Mouse (Mus musculus): ENCODE measurements around the gene Kcnj6. TPM values are rescaled to one million over a fixed set of nuclear protein-coding genes. Genes with fewer than 3 reads are reported as not detected.

The Kcnj6 gene
- 0.09 TPM in 1 of 2 replicates, not detected in the other for polyA plus RNA-seq (2015; fragmentation: Nextera tagmentation; extraction: Ambion mirVana)

- Histone ChIP-seq H3K9me3 (ENCODE audit: low read length) (no peaks in the 10 kb centered on the region), H3K27me3 (ENCODE audit: insufficient read depth, low read length) (peaks cover 29% of the 10 kb centered on the region), H3K4me3 (ENCODE audit: low read length) (peak within 1 kb of the TSS; percentile 9; the same call in 1 of the 2 replicates), H3K4me1 (ENCODE audit: insufficient read depth, low read length) (no peaks in the 10 kb centered on the region), H3K9ac (replicated peaks; ENCODE audit: low read length) (no peak within 1 kb of the TSS), H3K27ac (ENCODE audit: low read length) (no peak within 1 kb of the TSS), H3K4me2 (replicated peaks; ENCODE audit: low read depth, low read length) (peak within 1 kb of the TSS; percentile 32), H3K36me3 (ENCODE audit: insufficient read depth, low read length) (no peaks in the 10 kb centered on the region)
- WGBS = 1% methylated on average over 43 of the region's 43 CpGs
- no peak for ATAC-seq (ENCODE audit: low FRiP score, low TSS enrichment)
Observed at GRCm38 (mm10) chr16:94997340-94997849, at the start of gene Kcnj6. Gene Kcnj6, minus strand, starts transcription at chr16:94997701.

GRCm38 (mm10) chr16:95009937-95010336, 12.4 kb upstream of the Kcnj6 start:
- Histone ChIP-seq H3K9ac (replicated peaks; ENCODE audit: low read length) (no peak overlapping the region), H3K4me1 (ENCODE audit: insufficient read depth, low read length) (no peaks in the 10 kb centered on the region), H3K9me3 (ENCODE audit: low read length) (no peaks in the 10 kb centered on the region), H3K36me3 (ENCODE audit: insufficient read depth, low read length) (no peaks in the 10 kb centered on the region), H3K4me3 (ENCODE audit: low read length) (no peak overlapping the region), H3K27me3 (ENCODE audit: insufficient read depth, low read length) (no peaks in the 10 kb centered on the region), H3K4me2 (replicated peaks; ENCODE audit: low read depth, low read length) (no peak overlapping the region), H3K27ac (ENCODE audit: low read length) (no peak overlapping the region)
- WGBS = 82% methylated on average over 3 of the region's 3 CpGs
- no peak for ATAC-seq (ENCODE audit: low FRiP score, low TSS enrichment)

- no peak for ATAC-seq (ENCODE audit: low FRiP score, low TSS enrichment)
- WGBS = 28% methylated on average over 8 of the region's 8 CpGs
- Histone ChIP-seq H3K4me2 (replicated peaks; ENCODE audit: low read depth, low read length) (no peak overlapping the region), H3K4me1 (ENCODE audit: insufficient read depth, low read length) (no peaks in the 10 kb centered on the region), H3K9ac (replicated peaks; ENCODE audit: low read length) (no peak overlapping the region), H3K27me3 (ENCODE audit: insufficient read depth, low read length) (no peaks in the 10 kb centered on the region), H3K36me3 (ENCODE audit: insufficient read depth, low read length) (no peaks in the 10 kb centered on the region), H3K4me3 (ENCODE audit: low read length) (no peak overlapping the region), H3K27ac (ENCODE audit: low read length) (no peak overlapping the region), H3K9me3 (ENCODE audit: low read length) (no peaks in the 10 kb centered on the region)
Observed at GRCm38 (mm10) chr16:95004599-95004998, 7.1 kb upstream of the Kcnj6 start.

- WGBS = 58% methylated on average over 5 of the region's 5 CpGs
- no peak for ATAC-seq (ENCODE audit: low FRiP score, low TSS enrichment)
- Histone ChIP-seq H3K27ac (ENCODE audit: low read length) (no peak overlapping the region), H3K4me2 (replicated peaks; ENCODE audit: low read depth, low read length) (no peak overlapping the region), H3K36me3 (ENCODE audit: insufficient read depth, low read length) (no peaks in the 10 kb centered on the region), H3K4me1 (ENCODE audit: insufficient read depth, low read length) (no peaks in the 10 kb centered on the region), H3K27me3 (ENCODE audit: insufficient read depth, low read length) (peaks cover 29% of the 10 kb centered on the region), H3K9me3 (ENCODE audit: low read length) (no peaks in the 10 kb centered on the region), H3K9ac (replicated peaks; ENCODE audit: low read length) (no peak overlapping the region), H3K4me3 (ENCODE audit: low read length) (no peak overlapping the region)
Observed at GRCm38 (mm10) chr16:94999551-94999950, 2.0 kb upstream of the Kcnj6 start.

- 74% methylated on average over 3 of the region's 3 CpGs for WGBS
- ATAC-seq (ENCODE audit: low FRiP score, low TSS enrichment) = no peak
- no peaks in the 10 kb centered on the region for H3K4me1 ChIP-seq (ENCODE audit: insufficient read depth, low read length)
Observed at GRCm38 (mm10) chr16:94999019-94999418, 1.5 kb upstream of the Kcnj6 start.

GRCm38 (mm10) chr16:94996791-94997281, 665 bp downstream of the Kcnj6 start:
- Histone ChIP-seq H3K4me1 (ENCODE audit: insufficient read depth, low read length) (no peaks in the 10 kb centered on the region), H3K27me3 (ENCODE audit: insufficient read depth, low read length) (peaks cover 29% of the 10 kb centered on the region), H3K9ac (replicated peaks; ENCODE audit: low read length) (no peak overlapping the region), H3K4me2 (replicated peaks; ENCODE audit: low read depth, low read length) (no peak overlapping the region), H3K27ac (ENCODE audit: low read length) (no peak overlapping the region), H3K4me3 (ENCODE audit: low read length) (no peak overlapping the region), H3K9me3 (ENCODE audit: low read length) (no peaks in the 10 kb centered on the region), H3K36me3 (ENCODE audit: insufficient read depth, low read length) (no peaks in the 10 kb centered on the region)
- ATAC-seq (ENCODE audit: low FRiP score, low TSS enrichment) = no peak
- WGBS = 10% methylated on average over 16 of the region's 16 CpGs

More at GRCm38 (mm10) chr16:94999019-94999418, 1.5 kb upstream of the Kcnj6 start:
- no peaks in the 10 kb centered on the region for H3K36me3 ChIP-seq (ENCODE audit: insufficient read depth, low read length)
- no peak overlapping the region for H3K27ac ChIP-seq (ENCODE audit: low read length)
- no peak overlapping the region for H3K4me2 ChIP-seq (replicated peaks; ENCODE audit: low read depth, low read length)
- H3K27me3 ChIP-seq (ENCODE audit: insufficient read depth, low read length) = peaks cover 29% of the 10 kb centered on the region
- no peaks in the 10 kb centered on the region for H3K9me3 ChIP-seq (ENCODE audit: low read length)
- no peak overlapping the region for H3K4me3 ChIP-seq (ENCODE audit: low read length)
- H3K9ac ChIP-seq (replicated peaks; ENCODE audit: low read length) = no peak overlapping the region

GRCm38 (mm10) chr16:94995542-94996131, 1.9 kb downstream of the Kcnj6 start:
- Histone ChIP-seq H3K27me3 (ENCODE audit: insufficient read depth, low read length) (peaks cover 29% of the 10 kb centered on the region), H3K4me1 (ENCODE audit: insufficient read depth, low read length) (no peaks in the 10 kb centered on the region), H3K27ac (ENCODE audit: low read length) (no peak overlapping the region), H3K36me3 (ENCODE audit: insufficient read depth, low read length) (no peaks in the 10 kb centered on the region), H3K9ac (replicated peaks; ENCODE audit: low read length) (no peak overlapping the region), H3K9me3 (ENCODE audit: low read length) (no peaks in the 10 kb centered on the region), H3K4me3 (ENCODE audit: low read length) (no peak overlapping the region), H3K4me2 (replicated peaks; ENCODE audit: low read depth, low read length) (no peak overlapping the region)
- ATAC-seq (ENCODE audit: low FRiP score, low TSS enrichment) = no peak
- WGBS = 10% methylated on average over 13 of the region's 13 CpGs

GRCm38 (mm10) chr16:94994924-94995323, 2.6 kb downstream of the Kcnj6 start:
- Histone ChIP-seq H3K9me3 (ENCODE audit: low read length) (no peaks in the 10 kb centered on the region), H3K4me1 (ENCODE audit: insufficient read depth, low read length) (no peaks in the 10 kb centered on the region), H3K27me3 (ENCODE audit: insufficient read depth, low read length) (peaks cover 29% of the 10 kb centered on the region), H3K4me2 (replicated peaks; ENCODE audit: low read depth, low read length) (no peak overlapping the region), H3K27ac (ENCODE audit: low read length) (no peak overlapping the region), H3K4me3 (ENCODE audit: low read length) (no peak overlapping the region), H3K9ac (replicated peaks; ENCODE audit: low read length) (no peak overlapping the region), H3K36me3 (ENCODE audit: insufficient read depth, low read length) (no peaks in the 10 kb centered on the region)
- ATAC-seq (ENCODE audit: low FRiP score, low TSS enrichment) = no peak
- 55% methylated on average over 4 of the region's 4 CpGs for WGBS

GRCm38 (mm10) chr16:94994148-94994547, 3.4 kb downstream of the Kcnj6 start:
- 80% methylated on average over 3 of the region's 3 CpGs for WGBS
- no peak overlapping the region for H3K4me3 ChIP-seq (ENCODE audit: low read length)
- H3K36me3 ChIP-seq (ENCODE audit: insufficient read depth, low read length) = no peaks in the 10 kb centered on the region
- H3K9me3 ChIP-seq (ENCODE audit: low read length) = no peaks in the 10 kb centered on the region
- no peak for ATAC-seq (ENCODE audit: low FRiP score, low TSS enrichment)
- H3K27ac ChIP-seq (ENCODE audit: low read length) = no peak overlapping the region
- no peaks in the 10 kb centered on the region for H3K4me1 ChIP-seq (ENCODE audit: insufficient read depth, low read length)
- peaks cover 26% of the 10 kb centered on the region for H3K27me3 ChIP-seq (ENCODE audit: insufficient read depth, low read length)
- H3K4me2 ChIP-seq (replicated peaks; ENCODE audit: low read depth, low read length) = no peak overlapping the region
- H3K9ac ChIP-seq (replicated peaks; ENCODE audit: low read length) = no peak overlapping the region

- H3K4me2 ChIP-seq (replicated peaks; ENCODE audit: low read depth, low read length) = no peak overlapping the region
- no peaks in the 10 kb centered on the region for H3K27me3 ChIP-seq (ENCODE audit: insufficient read depth, low read length)
- no peak overlapping the region for H3K27ac ChIP-seq (ENCODE audit: low read length)
- H3K9ac ChIP-seq (replicated peaks; ENCODE audit: low read length) = no peak overlapping the region
- H3K36me3 ChIP-seq (ENCODE audit: insufficient read depth, low read length) = no peaks in the 10 kb centered on the region
- no peaks in the 10 kb centered on the region for H3K9me3 ChIP-seq (ENCODE audit: low read length)
- H3K4me1 ChIP-seq (ENCODE audit: insufficient read depth, low read length) = no peaks in the 10 kb centered on the region
- ATAC-seq (ENCODE audit: low FRiP score, low TSS enrichment) = no peak
- 81% methylated on average over 2 of the region's 2 CpGs for WGBS
- H3K4me3 ChIP-seq (ENCODE audit: low read length) = no peak overlapping the region
Observed at GRCm38 (mm10) chr16:94990114-94990513, 7.4 kb downstream of the Kcnj6 start.
